Mouse (Mus musculus) gastrocnemius, postnatal 10 days (tissue): ENCODE measurements around the gene Tyw1. TPM values are rescaled to one million over a fixed set of nuclear protein-coding genes. Genes with fewer than 3 reads are reported as not detected.

Experiments
- total RNA-seq, 2 experiments: library from RNA; stranded (reverse); gene quantifications; 2 replicates each; pipeline ENCODE4 v1.2.3; 2021

The Tyw1 gene
- total RNA-seq, 2 experiments from 2014 or later, result 9.1 to 9.3 TPM

Other genes with a start within 250 kb of the Tyw1 start
- gene Asl, start 226.4 kb upstream of the Tyw1 start, total RNA-seq, result 10 to 100 TPM; 10.2 to 10.3 TPM
- gene Crcp, start 226.3 kb upstream of the Tyw1 start, total RNA-seq, result 10 to 100 TPM; 14.5 to 16.5 TPM
- 10 to 100 TPM; 26.8 to 30.9 TPM for gene Tpst1, start 182.3 kb upstream of the Tyw1 start, total RNA-seq
- gene Kctd7, start 110.8 kb upstream of the Tyw1 start, total RNA-seq, result 1 to 10 TPM; 3.9 to 5.7 TPM
- 10 to 100 TPM; 33.3 to 39.3 TPM for gene Rabgef1, start 83.8 kb upstream of the Tyw1 start, total RNA-seq
- 10 to 100 TPM; 25.2 to 29.9 TPM for gene Tmem248, start 38.5 kb upstream of the Tyw1 start, total RNA-seq
- 10 to 100 TPM; 25.8 to 31.6 TPM for gene Sbds, start 89 bp upstream of the Tyw1 start, total RNA-seq
- gene Caln1, start 113.8 kb downstream of the Tyw1 start, total RNA-seq, result under 1 TPM; 0.36 to 0.56 TPM
- gene A330070K13Rik, start 129.0 kb downstream of the Tyw1 start, total RNA-seq, result not detected